Mouse (Mus musculus): Measurements from ENCODE around the gene Nqo1. TPM values are rescaled to one million over a fixed set of nuclear protein-coding genes. Genes with fewer than 3 reads are reported as not detected.

The Nqo1 gene
- total RNA-seq, 1 experiment: 12.7 TPM

DNA sequence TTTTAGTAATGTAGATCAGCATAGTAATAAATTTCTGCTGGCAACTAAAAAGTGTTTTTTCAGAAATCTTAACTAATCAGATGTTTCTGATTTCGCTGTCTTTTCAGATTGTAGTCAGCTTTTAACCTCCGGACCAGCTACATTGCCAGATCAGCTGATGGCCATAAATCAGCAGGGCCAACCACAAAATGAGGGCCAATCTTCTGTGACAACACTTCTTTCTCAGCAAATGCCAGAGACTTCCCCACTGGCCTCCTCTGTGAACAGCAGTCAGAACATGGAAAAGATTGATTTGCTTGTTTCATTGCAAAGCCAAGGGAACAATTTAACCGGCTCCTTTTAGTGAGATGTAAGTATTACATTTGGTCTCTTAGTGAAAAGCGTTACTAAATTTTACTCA lies 32.7 kb downstream of the Nqo1 start:
- Histone ChIP-seq H3K9ac (ENCODE audit: insufficient read depth, low read depth, low read length, poor library complexity, severe bottlenecking) (no peak overlapping the region), H3K36me3 (ENCODE audit: control insufficient read depth, insufficient read depth, low read length, poor library complexity, severe bottlenecking) (peaks cover 22% of the 10 kb centered on the region), H3K4me3 (ENCODE audit: insufficient read depth in 1 of 2, low read depth in 1 of 2, low read length in 2 of 2, poor library complexity in 1 of 2, severe bottlenecking in 1 of 2) (no peak overlapping the region), H3K9me3 (ENCODE audit: control insufficient read depth, insufficient read depth, low read depth, low read length) (no peaks in the 10 kb centered on the region), H3K27ac (ENCODE audit: insufficient read depth, low read depth, low read length, poor library complexity, severe bottlenecking) (no peak overlapping the region), H3K4me1 (ENCODE audit: control insufficient read depth in 2 of 2, insufficient read depth in 2 of 2, low read length in 2 of 2, poor library complexity in 1 of 2) (no peaks in the 10 kb centered on the region)
- no peak for TF ChIP-seq MAFK (IDR thresholded peaks at IDR 0.05; ENCODE audit: insufficient read depth, low read depth, low read length)
- TF ChIP-seq ZNF384 (IDR thresholded peaks at IDR 0.05; ENCODE audit: low read depth, low read length): no peak
- TF ChIP-seq ZC3H11A (IDR thresholded peaks at IDR 0.05; ENCODE audit: borderline replicate concordance, low read depth, low read length): no peak
- no peak for TF ChIP-seq CHD2 (IDR thresholded peaks at IDR 0.05; ENCODE audit: low read depth, low read length)
- DNase-seq (ENCODE audit: low read depth, low spot score): no peak
- in situ Hi-C loops (cut with MboI; ENCODE audit: low sequenced_read_pairs in 2 of 2, unreplicated experiment in 2 of 2): no loop called here

Other genes starting within 250 kb of the Nqo1 start
- gene Nfat5, start 109.7 kb downstream of the Nqo1 start, total RNA-seq (2012; rRNA removed): 24.2 and 24.5 TPM in 2 replicates
- gene Nob1, start 21.8 kb upstream of the Nqo1 start, total RNA-seq (2012; rRNA removed): 81.8 and 85.5 TPM in 2 replicates
- gene Wwp2, start 33.2 kb upstream of the Nqo1 start, total RNA-seq (2012; rRNA removed): 49.2 and 51.8 TPM in 2 replicates
- 125 and 150 TPM in 2 replicates for gene Psmd7, start 185.3 kb upstream of the Nqo1 start, total RNA-seq (2012; rRNA removed)

All from ES-E14 (cell line).